Mouse (Mus musculus) forebrain, embryonic 15.5 days (tissue): ENCODE results near the gene Scpep1. TPM values are rescaled to one million over a fixed set of nuclear protein-coding genes. Genes with fewer than 3 reads are reported as not detected.

Experiments used
- ATAC-seq: fragments of 200-750 bp; cut with Nextera tagmentation; replicated peaks from 2 replicates; pipeline ENCODE4 v1.8.0; 2017; ENCODE audit warnings: mild to moderate bottlenecking, moderate TSS enrichment, moderate library complexity
- H3K27ac ChIP-seq: fragments of 300-500 bp; sonication (generic); replicated peaks from 2 replicates; pipeline ENCODE4 v1.5.1; 2015; ENCODE audit warnings: mild to moderate bottlenecking, inconsistent platforms
- H3K27me3 ChIP-seq: fragments of 300-500 bp; sonication (generic); 2 replicates; pipeline ENCODE4 v1.6.1; 2015; ENCODE audit warnings: inconsistent platforms
- H3K36me3 ChIP-seq: fragments of 300-500 bp; sonication (generic); 2 replicates; pipeline ENCODE4 v1.6.1; 2015; ENCODE audit warnings: mild to moderate bottlenecking, inconsistent platforms
- H3K4me1 ChIP-seq: fragments of 300-500 bp; sonication (generic); 2 replicates; pipeline ENCODE4 v1.6.1; 2015; ENCODE audit warnings: inconsistent platforms
- H3K4me2 ChIP-seq: fragments of 300-500 bp; sonication (generic); replicated peaks from 2 replicates; pipeline ENCODE4 v1.6.1; 2015; ENCODE audit warnings: mild to moderate bottlenecking, inconsistent platforms
- H3K4me3 ChIP-seq: fragments of 300-500 bp; sonication (generic); 2 replicates; pipeline ENCODE4 v1.5.1; 2015; ENCODE audit warnings: mild to moderate bottlenecking, inconsistent platforms
- H3K9ac ChIP-seq: fragments of 300-500 bp; sonication (generic); replicated peaks from 2 replicates; pipeline ENCODE4 v1.6.1; 2015; ENCODE audit warnings: mild to moderate bottlenecking, inconsistent platforms
- H3K9me3 ChIP-seq: fragments of 300-500 bp; sonication (generic); 2 replicates; pipeline ENCODE4 v1.6.1; 2016; ENCODE audit warnings: inconsistent platforms
- WGBS: fragments of 180-500 bp; shearing (Covaris S2); methylation state at CpG from one replicate; pipeline ENCODE4 v1.1.7; 2015; ENCODE audit warnings: mixed read lengths; 5-methylcytosine and 5-hydroxymethylcytosine counted together
- polyA plus RNA-seq: library from polyadenylated mRNA; unstranded; fragments of >200 nt; fragmentation: Nextera tagmentation; extraction: Ambion mirVana; gene quantifications from 2 replicates; pipeline ENCODE4 v1.2.1, GENCODE M21; 2015

The Scpep1 gene
- polyA plus RNA-seq, 1 experiment from 2014 or later, result 33.8 TPM

DNA sequence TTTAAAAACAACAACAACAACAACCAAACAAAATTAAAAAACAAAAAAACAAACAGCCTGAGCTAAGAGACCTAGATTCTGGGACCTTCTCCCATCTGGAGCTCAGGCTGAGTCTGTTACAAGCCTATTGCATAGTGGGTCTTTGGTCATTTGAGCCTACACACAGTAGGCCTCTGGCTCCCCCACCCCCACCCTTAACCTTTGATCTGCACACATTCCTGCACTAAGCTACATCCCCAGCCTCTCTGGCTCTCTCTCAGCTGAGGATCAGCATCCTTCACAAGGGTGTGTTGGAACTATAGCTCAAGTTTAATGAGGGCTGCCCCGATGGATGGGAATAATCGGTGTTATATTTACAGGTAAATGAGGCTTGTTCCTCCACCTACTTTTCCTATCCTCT, 40.4 kb upstream of the Scpep1 start:
- Histone ChIP-seq H3K9me3 (no peaks in the 10 kb centered on the region), H3K36me3 (peaks cover 7% of the 10 kb centered on the region), H3K27me3 (peaks cover 18% of the 10 kb centered on the region), H3K4me2 (no peak overlapping the region), H3K27ac (no peak overlapping the region), H3K9ac (no peak overlapping the region), H3K4me1 (peaks cover 8% of the 10 kb centered on the region; the same call in 1 of the 2 replicates), H3K4me3 (no peak overlapping the region)
- no peak for ATAC-seq
- WGBS, result 97% methylated on average over 2 of the region's 2 CpGs

DNA sequence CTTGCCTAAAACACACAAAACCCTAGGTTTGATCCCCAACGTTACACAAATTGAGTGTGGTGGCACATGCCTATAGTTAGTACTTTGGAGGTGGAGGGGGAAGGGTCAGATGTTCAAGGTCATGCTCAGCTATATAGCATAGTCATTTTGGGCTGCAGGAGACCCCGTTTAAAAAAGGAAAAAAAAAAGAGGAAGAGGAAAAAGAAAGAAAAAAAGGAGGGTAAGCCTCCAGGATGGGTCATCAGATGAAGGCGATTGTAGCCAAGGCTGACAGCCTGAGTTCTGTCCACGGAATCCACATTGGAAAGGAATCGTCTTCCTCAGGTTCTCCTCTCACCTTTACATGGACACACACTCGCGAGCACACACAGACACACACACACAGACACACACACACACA, 39.2 kb upstream of the Scpep1 start:
- WGBS, result 90% methylated on average over 7 of the region's 7 CpGs
- Histone ChIP-seq H3K9ac (no peak overlapping the region), H3K4me1 (peaks cover 6% of the 10 kb centered on the region; the same call in 1 of the 2 replicates), H3K9me3 (no peaks in the 10 kb centered on the region), H3K4me2 (no peak overlapping the region), H3K4me3 (no peak overlapping the region), H3K36me3 (peaks cover 9% of the 10 kb centered on the region), H3K27ac (no peak overlapping the region), H3K27me3 (peaks cover 8% of the 10 kb centered on the region)
- no peak for ATAC-seq

DNA sequence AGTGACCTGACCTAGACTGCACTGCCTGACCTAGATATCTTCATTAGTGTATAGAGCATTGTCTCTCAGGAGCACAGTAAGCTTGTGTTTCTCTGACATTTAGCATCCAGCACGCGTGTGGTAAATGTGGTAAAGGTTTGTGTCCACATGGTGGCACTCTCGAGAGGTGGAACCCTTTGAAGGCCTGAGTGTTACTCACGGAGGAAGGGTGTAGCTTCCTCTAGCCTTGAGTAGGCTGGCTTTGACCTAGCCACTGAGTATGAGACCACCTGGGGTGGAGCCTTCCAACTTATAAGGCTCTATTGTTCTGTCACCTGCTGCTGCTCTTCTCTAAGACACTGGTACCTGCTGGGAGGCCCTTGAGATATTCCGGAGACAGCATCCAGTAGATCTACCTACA, 38.4 kb upstream of the Scpep1 start:
- Histone ChIP-seq H3K4me2 (no peak overlapping the region), H3K9me3 (no peaks in the 10 kb centered on the region), H3K4me1 (no peaks in the 10 kb centered on the region), H3K36me3 (peaks cover 9% of the 10 kb centered on the region), H3K9ac (no peak overlapping the region), H3K4me3 (no peak overlapping the region), H3K27ac (no peak overlapping the region), H3K27me3 (no peaks in the 10 kb centered on the region)
- ATAC-seq, result no peak
- 20% methylated on average over 5 of the region's 5 CpGs for WGBS

DNA sequence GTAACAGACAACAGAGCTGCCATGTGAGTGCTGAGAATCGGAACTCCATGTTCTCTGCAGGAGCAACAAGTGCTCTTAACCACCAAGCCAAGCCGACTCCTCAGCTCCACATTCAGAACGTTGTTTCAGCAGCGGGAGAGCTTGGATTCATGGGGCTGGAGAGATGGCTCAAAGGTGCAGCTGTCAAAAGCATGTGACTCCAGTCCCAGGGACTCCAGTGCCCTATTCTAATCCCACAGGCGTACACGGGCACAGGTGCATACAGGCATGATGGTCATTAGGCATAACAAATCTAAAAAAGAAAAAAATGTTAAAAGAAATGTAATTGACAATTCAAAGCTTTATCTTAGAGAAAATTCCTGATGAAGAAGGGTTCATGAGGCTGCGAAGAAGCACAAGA, 37.9 kb upstream of the Scpep1 start:
- H3K36me3 ChIP-seq, result peaks cover 9% of the 10 kb centered on the region
- 54% methylated on average over 7 of the region's 7 CpGs for WGBS
- no peak overlapping the region for H3K4me2 ChIP-seq
- H3K27me3 ChIP-seq, result no peaks in the 10 kb centered on the region
- no peak overlapping the region for H3K4me3 ChIP-seq
- H3K27ac ChIP-seq, result no peak overlapping the region
- no peaks in the 10 kb centered on the region for H3K9me3 ChIP-seq
- H3K9ac ChIP-seq, result no peak overlapping the region
- ATAC-seq, result no peak
- H3K4me1 ChIP-seq, result no peaks in the 10 kb centered on the region

DNA sequence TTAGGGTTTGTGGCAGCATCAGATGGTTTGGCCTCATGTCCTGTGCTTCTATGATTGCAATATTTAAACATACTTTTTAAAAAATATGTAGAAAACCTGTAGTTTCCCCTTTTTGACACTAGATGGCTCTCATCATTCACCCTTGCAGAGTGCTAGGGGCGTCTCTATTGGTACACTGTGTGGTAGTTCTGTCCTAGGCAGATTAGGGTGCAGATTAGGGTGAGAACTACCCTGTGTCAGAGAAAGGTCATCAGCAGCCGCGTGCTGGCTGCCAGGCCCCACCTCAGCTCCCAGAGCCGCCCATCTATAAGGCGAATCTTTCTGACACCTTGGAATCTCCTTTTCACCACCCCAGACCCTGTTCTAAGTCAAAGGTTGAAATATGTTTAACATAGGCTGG, 34.3 kb upstream of the Scpep1 start:
- Histone ChIP-seq H3K27me3 (no peaks in the 10 kb centered on the region), H3K4me1 (no peaks in the 10 kb centered on the region), H3K36me3 (peaks cover 34% of the 10 kb centered on the region), H3K27ac (no peak overlapping the region), H3K9me3 (no peaks in the 10 kb centered on the region), H3K4me3 (no peak overlapping the region), H3K4me2 (no peak overlapping the region), H3K9ac (no peak overlapping the region)
- no peak for ATAC-seq
- 79% methylated on average over 5 of the region's 5 CpGs for WGBS

DNA sequence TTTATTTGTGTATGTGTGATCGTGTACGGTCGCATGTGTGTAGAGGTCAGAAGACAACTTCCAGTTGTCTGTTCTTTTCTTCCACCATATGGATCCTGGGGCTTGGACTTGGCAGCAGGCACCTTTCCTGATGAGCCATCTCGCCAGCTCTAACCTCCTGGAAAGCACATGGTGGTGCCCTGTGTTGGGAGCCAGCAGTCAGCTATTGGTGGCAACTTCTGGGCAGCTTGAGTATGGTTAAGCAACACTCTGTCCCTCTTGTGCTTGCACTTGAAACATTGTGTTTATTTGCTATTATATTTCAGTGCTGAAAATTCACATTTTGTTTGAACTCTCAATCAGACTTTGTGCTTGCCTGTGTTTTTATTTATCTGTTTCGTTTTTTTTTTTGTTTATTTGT, 33.7 kb upstream of the Scpep1 start:
- 78% methylated on average over 5 of the region's 5 CpGs for WGBS
- Histone ChIP-seq H3K4me3 (no peak overlapping the region), H3K4me1 (no peaks in the 10 kb centered on the region), H3K9ac (no peak overlapping the region), H3K27me3 (no peaks in the 10 kb centered on the region), H3K4me2 (no peak overlapping the region), H3K36me3 (peaks cover 37% of the 10 kb centered on the region), H3K9me3 (no peaks in the 10 kb centered on the region), H3K27ac (no peak overlapping the region)
- ATAC-seq, result no peak

DNA sequence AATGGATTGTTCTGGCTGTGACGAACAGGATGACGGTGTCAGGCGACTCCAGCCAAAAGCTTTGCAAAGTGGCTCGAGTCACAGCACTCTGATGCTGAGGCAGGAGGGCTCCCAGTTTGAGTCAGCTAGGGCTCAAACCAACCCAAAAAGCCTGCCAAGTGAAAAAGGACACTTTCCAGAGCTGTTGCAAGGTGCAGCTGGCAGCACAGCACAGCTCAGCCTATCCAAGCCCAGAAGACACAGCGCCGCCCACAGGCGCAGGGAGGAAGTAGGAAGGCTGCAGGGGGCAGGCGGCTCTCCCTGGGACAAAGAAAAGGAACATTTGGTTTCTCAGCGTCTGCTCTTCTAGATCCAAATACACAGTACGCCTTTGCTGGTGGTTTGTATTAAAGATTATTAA, 31.4 kb upstream of the Scpep1 start:
- Histone ChIP-seq H3K27me3 (no peaks in the 10 kb centered on the region), H3K4me2 (no peak overlapping the region), H3K36me3 (peaks cover 57% of the 10 kb centered on the region), H3K4me3 (no peak overlapping the region), H3K9ac (no peak overlapping the region), H3K27ac (no peak overlapping the region), H3K4me1 (no peaks in the 10 kb centered on the region), H3K9me3 (no peaks in the 10 kb centered on the region)
- 85% methylated on average over 10 of the region's 10 CpGs for WGBS
- ATAC-seq, result no peak

DNA sequence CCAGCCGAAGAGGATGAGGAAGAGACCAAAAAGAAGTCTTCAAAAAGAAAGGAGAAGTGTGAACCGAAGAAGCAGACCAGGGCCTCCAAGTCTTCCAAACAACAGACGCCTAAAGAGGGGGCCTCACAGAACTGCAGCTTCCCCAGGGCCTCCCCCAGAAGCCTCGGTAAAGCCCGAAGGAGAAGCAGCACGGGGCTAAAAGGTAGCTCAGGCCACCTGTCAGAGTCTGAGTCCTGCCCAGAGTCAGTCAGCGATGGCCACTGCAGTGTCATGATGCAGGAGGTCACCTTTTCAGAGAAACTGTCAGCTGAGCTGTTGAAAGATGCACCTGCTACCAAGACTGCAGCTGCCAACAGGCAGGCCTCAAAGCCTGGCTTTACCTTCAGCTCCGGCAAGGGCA, 26.1 kb upstream of the Scpep1 start:
- no peak overlapping the region for H3K27ac ChIP-seq

DNA sequence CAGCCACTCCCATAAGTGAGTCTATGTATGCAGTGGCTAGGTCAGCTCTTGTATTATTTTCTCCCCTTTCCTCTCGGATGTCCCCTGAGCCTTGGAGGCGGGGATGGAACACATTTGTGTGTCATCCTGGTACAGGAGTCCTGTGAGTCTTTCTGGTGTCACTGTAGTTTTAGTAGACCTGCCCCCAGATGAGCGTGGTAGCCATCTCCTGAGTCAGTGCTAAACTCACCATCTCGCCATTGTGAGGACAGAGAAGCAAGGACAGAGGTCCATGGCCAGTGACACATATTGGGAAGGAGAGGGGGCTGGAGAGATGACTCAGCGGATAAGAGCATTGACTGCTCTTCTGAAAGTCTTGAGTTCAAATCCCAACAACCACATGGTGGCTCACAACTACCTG, 21.9 kb upstream of the Scpep1 start:
- no peak overlapping the region for H3K27ac ChIP-seq
- 90% methylated on average over 5 of the region's 5 CpGs for WGBS
- H3K9ac ChIP-seq, result no peak overlapping the region
- no peak overlapping the region for H3K4me2 ChIP-seq
- H3K36me3 ChIP-seq, result peaks cover 14% of the 10 kb centered on the region
- no peak for ATAC-seq
- no peak overlapping the region for H3K4me3 ChIP-seq
- H3K27me3 ChIP-seq, result no peaks in the 10 kb centered on the region
- peaks cover 16% of the 10 kb centered on the region for H3K4me1 ChIP-seq
- no peaks in the 10 kb centered on the region for H3K9me3 ChIP-seq

More for the DNA sequence above, 26.1 kb upstream of the Scpep1 start:
- Histone ChIP-seq H3K4me1 (no peaks in the 10 kb centered on the region), H3K27me3 (no peaks in the 10 kb centered on the region), H3K9me3 (no peaks in the 10 kb centered on the region), H3K36me3 (peaks cover 44% of the 10 kb centered on the region), H3K4me3 (no peak overlapping the region), H3K4me2 (no peak overlapping the region), H3K9ac (no peak overlapping the region)
- 89% methylated on average over 8 of the region's 8 CpGs for WGBS
- no peak for ATAC-seq

DNA sequence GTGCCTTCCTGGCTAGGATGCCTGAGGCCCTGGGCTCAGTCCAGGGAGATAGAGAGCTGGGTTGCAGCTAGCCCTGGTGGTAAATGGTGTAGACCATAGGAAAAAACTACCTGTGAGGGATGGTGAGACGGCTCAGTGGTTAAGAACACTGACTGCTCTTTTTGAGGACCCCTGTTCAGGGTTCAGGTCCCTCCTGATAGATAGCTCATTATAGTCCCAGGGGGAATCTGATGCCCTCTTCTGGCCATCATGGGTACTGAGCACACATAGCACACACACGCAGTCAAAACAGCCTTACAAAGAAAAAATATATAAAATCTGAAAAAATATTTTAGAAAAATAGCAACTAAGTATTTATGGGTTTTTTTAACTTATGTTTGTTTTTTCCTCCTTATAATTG, 21.1 kb upstream of the Scpep1 start:
- Histone ChIP-seq H3K27ac (no peak overlapping the region), H3K36me3 (peaks cover 5% of the 10 kb centered on the region; the same call in 1 of the 2 replicates), H3K9ac (no peak overlapping the region), H3K4me2 (no peak overlapping the region), H3K9me3 (no peaks in the 10 kb centered on the region), H3K4me3 (no peak overlapping the region), H3K27me3 (no peaks in the 10 kb centered on the region), H3K4me1 (peaks cover 16% of the 10 kb centered on the region)
- WGBS, result 88% methylated on average over 2 of the region's 2 CpGs
- ATAC-seq, result no peak

DNA sequence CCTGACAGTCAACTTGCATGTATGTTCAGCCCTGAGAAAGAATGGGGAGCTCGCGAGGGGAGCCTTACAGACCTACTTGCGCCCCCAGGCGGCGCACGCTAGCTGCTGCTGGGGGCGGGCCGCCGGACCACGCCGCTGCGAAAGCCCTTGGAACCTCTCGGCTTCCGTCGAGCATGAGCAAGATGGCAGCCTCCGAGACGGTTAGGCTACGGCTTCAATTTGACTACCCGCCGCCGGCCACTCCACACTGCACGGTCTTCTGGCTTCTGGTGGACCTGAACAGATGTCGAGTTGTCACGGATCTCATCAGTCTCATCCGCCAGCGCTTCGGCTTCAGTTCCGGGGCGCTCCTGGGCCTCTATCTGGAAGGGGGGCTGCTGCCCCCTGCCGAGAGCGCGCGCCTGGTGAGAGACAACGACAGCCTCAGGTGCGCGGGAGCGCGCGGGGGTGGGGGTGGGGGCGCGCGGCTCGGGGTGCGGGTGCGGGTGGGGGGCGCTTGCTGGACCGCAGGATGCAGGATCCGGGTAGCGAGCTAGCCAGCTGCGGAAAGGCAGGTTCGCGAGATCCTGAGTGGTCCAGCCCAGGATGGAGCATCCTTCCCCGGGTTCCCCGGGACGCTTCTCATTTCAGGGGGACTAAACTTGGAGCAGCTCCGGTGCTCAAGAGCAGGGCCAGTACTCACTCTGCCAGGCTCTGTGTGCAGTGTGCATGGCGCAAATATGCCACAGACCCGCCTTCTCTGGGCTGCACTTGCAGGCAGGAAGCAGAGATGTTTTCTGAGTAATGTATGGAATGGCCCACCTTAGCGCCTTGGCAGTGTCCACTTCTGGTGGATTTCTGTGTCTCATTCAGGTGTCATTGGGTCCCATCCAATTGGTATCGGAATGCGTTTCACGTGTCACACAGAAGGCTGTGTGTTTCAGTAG, 18.8 kb upstream of the Scpep1 start:
- Histone ChIP-seq H3K27ac (peak overlapping the region; percentile 95), H3K4me2 (peak overlapping the region; percentile 66), H3K27me3 (no peaks in the 10 kb centered on the region), H3K9ac (peak overlapping the region; percentile 75), H3K9me3 (no peaks in the 10 kb centered on the region), H3K36me3 (no peaks in the 10 kb centered on the region), H3K4me3 (peak overlapping the region; percentile 73), H3K4me1 (peaks cover 16% of the 10 kb centered on the region)
- WGBS, result under 1% methylated on average over 62 of the region's 62 CpGs
- peak; percentile 90 for ATAC-seq

DNA sequence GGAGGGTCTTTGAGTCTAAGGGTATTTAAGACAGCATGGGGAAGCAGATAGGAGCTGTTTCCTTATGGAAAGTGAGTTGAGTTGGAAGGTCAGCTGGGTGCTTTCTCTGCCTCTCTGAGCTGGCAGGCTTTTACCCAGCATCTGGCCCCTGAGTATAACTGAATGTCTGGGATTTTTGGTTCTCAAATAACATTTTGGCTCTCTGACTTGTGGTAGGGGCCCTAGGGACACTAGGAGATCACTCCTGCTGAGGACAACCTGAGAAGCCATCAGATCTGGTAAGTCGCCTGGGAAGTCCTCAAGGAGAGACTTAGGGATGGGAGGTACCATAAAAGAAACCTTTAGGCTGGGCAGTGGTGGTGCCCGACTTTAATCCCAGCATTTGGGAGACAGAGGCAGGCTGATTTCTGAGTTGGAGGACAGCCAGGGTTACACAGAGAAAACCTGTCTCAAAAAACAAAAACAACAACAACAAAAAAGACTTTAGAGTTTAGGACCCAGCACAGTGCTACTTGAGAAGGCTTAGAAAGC, 15.0 kb upstream of the Scpep1 start, which contains the start of gene Coil:
Coil (plus strand) TSS at position 51 of the 531 bp plus-strand sequence.
- Histone ChIP-seq H3K9ac (no peak within 1 kb of the TSS), H3K4me1 (peaks cover 9% of the 10 kb centered on the region), H3K9me3 (no peaks in the 10 kb centered on the region), H3K4me3 (no peak within 1 kb of the TSS), H3K36me3 (no peaks in the 10 kb centered on the region), H3K27ac (no peak within 1 kb of the TSS), H3K27me3 (no peaks in the 10 kb centered on the region), H3K4me2 (no peak within 1 kb of the TSS)
- ATAC-seq, result no peak
- 40% methylated on average over 2 of the region's 2 CpGs for WGBS
